Mouse (Mus musculus): ENCODE data around the gene Syt7. TPM values are rescaled to one million over a fixed set of nuclear protein-coding genes. Genes with fewer than 3 reads are reported as not detected.

Syt7 gene
- polyA plus RNA-seq, 2 experiments = 2.0 to 5.0 TPM

DNA sequence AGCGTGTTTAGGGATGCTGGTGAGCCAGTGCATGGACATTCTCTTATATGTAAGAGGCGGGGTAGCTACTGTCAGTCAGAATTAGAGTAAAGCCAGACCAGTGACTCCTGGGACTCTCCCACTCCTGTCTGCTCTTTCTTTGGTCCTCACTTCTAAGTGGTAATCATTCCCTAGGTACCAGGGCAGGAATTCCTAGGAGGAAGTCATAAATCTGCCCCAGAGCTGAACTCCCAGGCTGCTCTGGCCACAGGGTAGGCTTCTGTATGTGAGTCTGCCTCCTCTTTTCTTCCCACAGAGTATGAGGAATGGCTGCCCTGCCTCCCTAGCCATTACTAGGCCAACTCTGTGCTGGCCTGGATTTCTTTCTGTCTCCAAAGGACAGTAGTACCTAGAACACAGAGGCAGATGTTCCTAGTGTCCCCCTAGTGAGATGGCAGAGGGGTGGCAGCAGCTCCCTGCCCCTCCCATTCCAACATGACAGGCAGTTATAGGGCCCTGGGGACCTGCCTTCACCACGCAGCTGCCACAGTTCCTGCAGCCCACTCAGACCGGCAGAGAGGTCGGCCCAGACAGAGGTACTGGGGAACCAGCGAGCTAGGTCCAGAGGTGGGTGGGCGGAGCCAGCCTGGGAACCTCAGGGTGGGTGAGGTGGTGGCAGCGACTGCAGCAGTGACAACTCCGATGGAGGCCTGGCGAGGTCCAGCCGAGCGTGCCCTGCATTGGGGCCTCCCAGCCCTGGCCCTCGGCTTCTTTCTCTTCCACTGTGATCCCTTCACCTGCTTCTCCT, 36.8 kb downstream of the Syt7 start:
- 31% methylated on average over 13 of the region's 13 CpGs for whole genome bisulfite sequencing
- no peak overlapping the region for H3K4me2 ChIP-seq (replicated peaks; ENCODE audit: low read depth, low read length, severe bottlenecking)
- 0 out of 2 replicates have a peak overlapping the region, but pooled peaks have one; percentile 12 for H3K9ac ChIP-seq (ENCODE audit: low read depth, low read length, severe bottlenecking)
- H3K4me1 ChIP-seq (ENCODE audit: control insufficient read depth, insufficient read depth, low read length) = peaks cover 39% of the 10 kb centered on the region
- no peak for TF ChIP-seq POLR2A (IDR thresholded peaks at IDR 0.05; ENCODE audit: borderline replicate concordance, extremely low read depth, insufficient read depth, insufficient read length)
- H3K27me3 ChIP-seq (ENCODE audit: control insufficient read depth, insufficient read depth, low read length) = peaks cover 9% of the 10 kb centered on the region; the same call in 1 of the 2 replicates
- DNase-seq (ENCODE audit: low spot score) (no peak), ATAC-seq (ENCODE audit: low FRiP score, low read depth) (no peak)
- H3K36me3 ChIP-seq (ENCODE audit: control insufficient read depth, insufficient read depth, low read length) = no peaks in the 10 kb centered on the region
- no peak overlapping the region for H3K4me3 ChIP-seq (replicated peaks; ENCODE audit: low read length)
- H3K27ac ChIP-seq (replicated peaks; ENCODE audit: low read depth, low read length) = no peak overlapping the region
- H3K9me3 ChIP-seq (ENCODE audit: control insufficient read depth, low read length) = no peaks in the 10 kb centered on the region

DNA sequence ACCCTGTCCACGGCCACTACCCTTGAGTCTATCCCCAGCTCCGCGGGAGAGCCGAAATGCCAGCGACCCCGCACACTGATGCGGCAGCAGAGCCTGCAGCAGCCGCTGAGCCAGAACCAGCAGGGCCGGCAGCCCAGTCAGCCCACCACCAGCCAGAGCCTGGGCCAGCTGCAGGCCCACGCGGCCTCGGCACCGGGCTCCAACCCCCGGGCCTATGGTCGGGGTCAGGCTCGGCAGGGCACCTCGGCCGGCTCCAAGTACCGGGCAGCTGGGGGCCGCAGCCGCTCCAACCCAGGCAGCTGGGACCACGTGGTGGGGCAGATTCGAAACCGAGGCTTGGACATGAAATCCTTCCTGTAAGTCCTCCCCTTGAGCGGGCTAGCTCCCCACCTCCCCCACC, 37.4 kb downstream of the Syt7 start:
- no peaks in the 10 kb centered on the region for H3K9me3 ChIP-seq (ENCODE audit: control insufficient read depth, low read length)
- no peak for DNase-seq (ENCODE audit: low spot score)
- H3K4me2 ChIP-seq (replicated peaks; ENCODE audit: low read depth, low read length, severe bottlenecking) = no peak overlapping the region
- H3K27me3 ChIP-seq (ENCODE audit: control insufficient read depth, insufficient read depth, low read length) = peaks cover 9% of the 10 kb centered on the region; the same call in 1 of the 2 replicates
- 0 out of 2 replicates have a peak overlapping the region, but pooled peaks have one; percentile 12 for H3K9ac ChIP-seq (ENCODE audit: low read depth, low read length, severe bottlenecking)
- TF ChIP-seq POLR2A (IDR thresholded peaks at IDR 0.05; ENCODE audit: borderline replicate concordance, extremely low read depth, insufficient read depth, insufficient read length) = no peak
- WGBS = 35% methylated on average over 21 of the region's 25 CpGs
- no peak overlapping the region for H3K27ac ChIP-seq (replicated peaks; ENCODE audit: low read depth, low read length)
- no peaks in the 10 kb centered on the region for H3K36me3 ChIP-seq (ENCODE audit: control insufficient read depth, insufficient read depth, low read length)
- H3K4me3 ChIP-seq (replicated peaks; ENCODE audit: low read length) = no peak overlapping the region
- ATAC-seq (ENCODE audit: low FRiP score, low read depth) = no peak
- H3K4me1 ChIP-seq (ENCODE audit: control insufficient read depth, insufficient read depth, low read length) = peaks cover 39% of the 10 kb centered on the region

DNA sequence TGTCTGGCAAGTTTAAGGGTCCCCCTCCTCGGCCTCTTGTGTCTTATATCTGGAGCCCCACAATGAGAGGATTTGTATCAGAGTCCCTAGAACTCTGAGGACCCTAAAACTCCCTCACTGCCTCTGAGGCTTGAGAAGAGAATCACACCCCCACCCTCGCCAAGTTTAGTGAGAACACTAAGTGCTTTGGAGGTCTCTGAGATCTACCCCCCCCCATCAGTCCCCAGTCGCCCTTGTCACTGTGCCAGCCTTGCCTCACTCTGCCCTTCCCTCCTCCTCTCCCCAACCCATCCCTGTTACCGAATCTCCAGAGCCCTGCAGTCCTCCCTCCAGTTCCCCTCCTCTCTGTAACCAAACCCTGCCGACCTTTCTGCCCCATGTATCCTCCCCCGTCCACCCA, 37.9 kb downstream of the Syt7 start:
- DNase-seq (ENCODE audit: low spot score) (no peak), ATAC-seq (ENCODE audit: low FRiP score, low read depth) (no peak)
- no peak overlapping the region for H3K9ac ChIP-seq (ENCODE audit: low read depth, low read length, severe bottlenecking)
- WGBS = 37% methylated on average over 6 of the region's 6 CpGs
- no peak overlapping the region for H3K27ac ChIP-seq (replicated peaks; ENCODE audit: low read depth, low read length)
- H3K4me3 ChIP-seq (replicated peaks; ENCODE audit: low read length) = no peak overlapping the region
- H3K4me1 ChIP-seq (ENCODE audit: control insufficient read depth, insufficient read depth, low read length) = peaks cover 39% of the 10 kb centered on the region
- no peaks in the 10 kb centered on the region for H3K36me3 ChIP-seq (ENCODE audit: control insufficient read depth, insufficient read depth, low read length)
- H3K4me2 ChIP-seq (replicated peaks; ENCODE audit: low read depth, low read length, severe bottlenecking) = no peak overlapping the region
- H3K27me3 ChIP-seq (ENCODE audit: control insufficient read depth, insufficient read depth, low read length) = peaks cover 9% of the 10 kb centered on the region; the same call in 1 of the 2 replicates
- no peaks in the 10 kb centered on the region for H3K9me3 ChIP-seq (ENCODE audit: control insufficient read depth, low read length)
- TF ChIP-seq POLR2A (IDR thresholded peaks at IDR 0.05; ENCODE audit: borderline replicate concordance, extremely low read depth, insufficient read depth, insufficient read length) = no peak

DNA sequence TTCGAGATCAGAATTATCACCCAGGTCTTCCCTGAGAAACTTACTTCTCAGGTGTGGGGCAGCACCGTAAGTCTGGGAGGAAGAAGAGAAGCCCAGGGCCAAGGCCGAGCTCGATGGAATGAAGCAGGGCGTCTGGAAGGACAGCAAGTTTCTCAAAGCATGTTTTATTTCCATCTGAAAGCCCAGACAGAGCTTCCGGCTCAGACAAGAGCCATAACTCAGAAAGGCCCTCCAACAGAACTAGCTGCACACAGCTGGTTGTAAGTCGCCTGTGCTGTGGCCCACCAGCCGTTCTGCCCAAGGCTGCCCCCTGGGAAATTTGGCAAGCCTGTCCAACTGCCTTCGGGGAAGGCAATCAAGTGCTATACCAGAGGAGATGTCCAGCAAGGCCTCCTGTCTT, 38.5 kb downstream of the Syt7 start:
- H3K4me2 ChIP-seq (replicated peaks; ENCODE audit: low read depth, low read length, severe bottlenecking) = no peak overlapping the region
- ATAC-seq (ENCODE audit: low FRiP score, low read depth) = no peak
- H3K27ac ChIP-seq (replicated peaks; ENCODE audit: low read depth, low read length) = no peak overlapping the region; the same call in 1 of the 2 replicates
- 45% methylated on average over 9 of the region's 9 CpGs for WGBS
- TF ChIP-seq POLR2A (IDR thresholded peaks at IDR 0.05; ENCODE audit: borderline replicate concordance, extremely low read depth, insufficient read depth, insufficient read length) = no peak
- H3K27me3 ChIP-seq (ENCODE audit: control insufficient read depth, insufficient read depth, low read length) = peaks cover 9% of the 10 kb centered on the region; the same call in 1 of the 2 replicates
- H3K9ac ChIP-seq (ENCODE audit: low read depth, low read length, severe bottlenecking) = no peak overlapping the region
- peaks cover 36% of the 10 kb centered on the region for H3K4me1 ChIP-seq (ENCODE audit: control insufficient read depth, insufficient read depth, low read length)
- H3K4me3 ChIP-seq (replicated peaks; ENCODE audit: low read length) = no peak overlapping the region
- H3K9me3 ChIP-seq (ENCODE audit: control insufficient read depth, low read length) = no peaks in the 10 kb centered on the region
- H3K36me3 ChIP-seq (ENCODE audit: control insufficient read depth, insufficient read depth, low read length) = no peaks in the 10 kb centered on the region
- no peak for DNase-seq (ENCODE audit: low spot score)

DNA sequence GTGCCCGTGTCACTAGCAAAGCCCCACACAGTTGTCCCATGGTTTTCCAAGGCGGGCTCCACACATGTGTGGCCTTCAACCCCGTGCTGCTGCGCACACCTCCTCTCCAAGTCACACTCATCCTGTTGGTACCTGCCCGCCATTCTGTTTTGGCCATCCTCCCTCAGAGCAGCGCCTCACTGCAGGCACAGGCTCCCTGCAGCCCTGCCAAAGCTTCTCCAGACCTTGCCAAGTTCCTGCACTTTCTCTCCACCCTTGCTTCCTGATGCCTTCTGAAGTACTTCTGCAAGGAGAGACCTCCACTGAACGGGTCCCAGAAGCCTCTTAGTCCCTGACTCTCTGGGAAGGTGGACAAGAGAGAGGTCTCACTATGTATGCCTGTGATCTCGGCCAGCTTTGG, 40.5 kb downstream of the Syt7 start:
- Histone ChIP-seq H3K4me2 (replicated peaks; ENCODE audit: low read depth, low read length, severe bottlenecking) (no peak overlapping the region), H3K27ac (replicated peaks; ENCODE audit: low read depth, low read length) (no peak overlapping the region), H3K9me3 (ENCODE audit: control insufficient read depth, low read length) (no peaks in the 10 kb centered on the region), H3K4me1 (ENCODE audit: control insufficient read depth, insufficient read depth, low read length) (peaks cover 31% of the 10 kb centered on the region), H3K9ac (ENCODE audit: low read depth, low read length, severe bottlenecking) (no peak overlapping the region), H3K27me3 (ENCODE audit: control insufficient read depth, insufficient read depth, low read length) (no peaks in the 10 kb centered on the region), H3K4me3 (replicated peaks; ENCODE audit: low read length) (no peak overlapping the region), H3K36me3 (ENCODE audit: control insufficient read depth, insufficient read depth, low read length) (no peaks in the 10 kb centered on the region)
- ATAC-seq (ENCODE audit: low FRiP score, low read depth) (no peak), DNase-seq (ENCODE audit: low spot score) (no peak)
- TF ChIP-seq POLR2A (IDR thresholded peaks at IDR 0.05; ENCODE audit: borderline replicate concordance, extremely low read depth, insufficient read depth, insufficient read length) = no peak
- 78% methylated on average over 8 of the region's 8 CpGs for WGBS

Measured in limb, embryonic 14.5 days (tissue).